Mouse (Mus musculus): ENCODE data around the gene Gm20388. TPM values are rescaled to one million over a fixed set of nuclear protein-coding genes. Genes with fewer than 3 reads are reported as not detected.

Gm20388 gene
- total and polyA plus RNA-seq, 2 experiments from 2014 or later = 17.3 TPM; not detected in 1

GRCm38 (mm10) chr8:120192118-120192517 is 281.5 kb downstream of the Gm20388 start:
- no peaks in the 10 kb centered on the region for H3K9me3 ChIP-seq (replicated peaks; ENCODE audit: control insufficient read depth, low read length)
- H3K4me3 ChIP-seq (ENCODE audit: low read depth, low read length) = no peak overlapping the region
- ATAC-seq (ENCODE audit: insufficient read depth, low read depth) (no peak), DNase-seq (ENCODE audit: low spot score) (no peak)
- WGBS = 98% methylated on average over 5 of the region's 5 CpGs
- H3K9ac ChIP-seq (replicated peaks; ENCODE audit: low read depth, low read length) = no peak overlapping the region
- no peaks in the 10 kb centered on the region for H3K36me3 ChIP-seq (replicated peaks; ENCODE audit: control insufficient read depth, insufficient read depth, low read length)
- no peaks in the 10 kb centered on the region for H3K27me3 ChIP-seq (ENCODE audit: control insufficient read depth, insufficient read depth, low read length)
- H3K27ac ChIP-seq (ENCODE audit: low read depth) = no peak overlapping the region
- H3K4me2 ChIP-seq (ENCODE audit: low read depth, low read length) = no peak overlapping the region
- peaks cover 20% of the 10 kb centered on the region for H3K4me1 ChIP-seq (ENCODE audit: control insufficient read depth, insufficient read depth)
- no peak for TF ChIP-seq EP300 (IDR thresholded peaks at IDR 0.05; ENCODE audit: low read depth)
- no peak for TF ChIP-seq CTCF (IDR thresholded peaks at IDR 0.05; ENCODE audit: low read depth)

GRCm38 (mm10) chr8:120201351-120201750 is 290.7 kb downstream of the Gm20388 start:
- TF ChIP-seq CTCF (IDR thresholded peaks at IDR 0.05; ENCODE audit: low read depth) (no peak), EP300 (IDR thresholded peaks at IDR 0.05; ENCODE audit: low read depth) (no peak)
- 83% methylated on average over 6 of the region's 6 CpGs for WGBS
- peaks cover 9% of the 10 kb centered on the region; the same call in 1 of the 2 replicates for H3K4me1 ChIP-seq (ENCODE audit: control insufficient read depth, insufficient read depth)
- H3K9me3 ChIP-seq (replicated peaks; ENCODE audit: control insufficient read depth, low read length) = peaks cover 4% of the 10 kb centered on the region; the same call in 1 of the 2 replicates
- H3K27ac ChIP-seq (ENCODE audit: low read depth) = no peak overlapping the region
- H3K9ac ChIP-seq (replicated peaks; ENCODE audit: low read depth, low read length) = no peak overlapping the region
- no peaks in the 10 kb centered on the region for H3K27me3 ChIP-seq (ENCODE audit: control insufficient read depth, insufficient read depth, low read length)
- no peak overlapping the region for H3K4me2 ChIP-seq (ENCODE audit: low read depth, low read length)
- H3K36me3 ChIP-seq (replicated peaks; ENCODE audit: control insufficient read depth, insufficient read depth, low read length) = no peaks in the 10 kb centered on the region
- no peak overlapping the region for H3K4me3 ChIP-seq (ENCODE audit: low read depth, low read length)
- DNase-seq (ENCODE audit: low spot score) (no peak), ATAC-seq (ENCODE audit: insufficient read depth, low read depth) (no peak)

GRCm38 (mm10) chr8:120202546-120202945 is 291.9 kb downstream of the Gm20388 start:
- no peak overlapping the region for H3K4me3 ChIP-seq (ENCODE audit: low read depth, low read length)
- no peak overlapping the region for H3K9ac ChIP-seq (replicated peaks; ENCODE audit: low read depth, low read length)
- no peaks in the 10 kb centered on the region for H3K27me3 ChIP-seq (ENCODE audit: control insufficient read depth, insufficient read depth, low read length)
- 16% methylated on average over 3 of the region's 3 CpGs for WGBS
- H3K36me3 ChIP-seq (replicated peaks; ENCODE audit: control insufficient read depth, insufficient read depth, low read length) = no peaks in the 10 kb centered on the region
- peak; percentile 75 for DNase-seq (ENCODE audit: low spot score)
- TF ChIP-seq EP300 (IDR thresholded peaks at IDR 0.05; ENCODE audit: low read depth) = 0 out of 2 replicates have a peak, but pooled peaks have one; percentile 36
- no peak for TF ChIP-seq CTCF (IDR thresholded peaks at IDR 0.05; ENCODE audit: low read depth)
- no peak overlapping the region for H3K27ac ChIP-seq (ENCODE audit: low read depth)
- H3K4me1 ChIP-seq (ENCODE audit: control insufficient read depth, insufficient read depth) = peaks cover 9% of the 10 kb centered on the region; the same call in 1 of the 2 replicates
- peaks cover 4% of the 10 kb centered on the region; the same call in 1 of the 2 replicates for H3K9me3 ChIP-seq (replicated peaks; ENCODE audit: control insufficient read depth, low read length)
- ATAC-seq (ENCODE audit: insufficient read depth, low read depth) = peak; percentile 74
- no peak overlapping the region for H3K4me2 ChIP-seq (ENCODE audit: low read depth, low read length)

- Histone ChIP-seq H3K9me3 (replicated peaks; ENCODE audit: control insufficient read depth, low read length) (peaks cover under 1% of the 10 kb centered on the region; the same call in 1 of the 2 replicates), H3K4me2 (ENCODE audit: low read depth, low read length) (no peak overlapping the region), H3K27me3 (ENCODE audit: control insufficient read depth, insufficient read depth, low read length) (no peaks in the 10 kb centered on the region), H3K4me3 (ENCODE audit: low read depth, low read length) (no peak overlapping the region), H3K27ac (ENCODE audit: low read depth) (peak overlapping the region; percentile 48), H3K4me1 (ENCODE audit: control insufficient read depth, insufficient read depth) (peaks cover 9% of the 10 kb centered on the region; the same call in 1 of the 2 replicates), H3K36me3 (replicated peaks; ENCODE audit: control insufficient read depth, insufficient read depth, low read length) (no peaks in the 10 kb centered on the region), H3K9ac (replicated peaks; ENCODE audit: low read depth, low read length) (0 out of 2 replicates have a peak overlapping the region, but pooled peaks have one; percentile 15)
- DNase-seq (ENCODE audit: low spot score) (peak; percentile 72), ATAC-seq (ENCODE audit: insufficient read depth, low read depth) (peak; percentile 43; the same call in 1 of the 2 replicates)
- TF ChIP-seq CTCF (IDR thresholded peaks at IDR 0.05; ENCODE audit: low read depth) = no peak
- peak; percentile 54; the same call in 1 of the 2 replicates for TF ChIP-seq EP300 (IDR thresholded peaks at IDR 0.05; ENCODE audit: low read depth)
- 57% methylated on average over 7 of the region's 7 CpGs for WGBS
Measured at GRCm38 (mm10) chr8:120204736-120205360, 294.2 kb downstream of the Gm20388 start.

- ATAC-seq (ENCODE audit: insufficient read depth, low read depth) (no peak), DNase-seq (ENCODE audit: low spot score) (no peak)
- Histone ChIP-seq H3K27me3 (ENCODE audit: control insufficient read depth, insufficient read depth, low read length) (no peaks in the 10 kb centered on the region), H3K4me3 (ENCODE audit: low read depth, low read length) (no peak overlapping the region), H3K9ac (replicated peaks; ENCODE audit: low read depth, low read length) (no peak overlapping the region), H3K4me1 (ENCODE audit: control insufficient read depth, insufficient read depth) (peaks cover 16% of the 10 kb centered on the region; the same call in 1 of the 2 replicates), H3K27ac (ENCODE audit: low read depth) (no peak overlapping the region), H3K36me3 (replicated peaks; ENCODE audit: control insufficient read depth, insufficient read depth, low read length) (no peaks in the 10 kb centered on the region), H3K9me3 (replicated peaks; ENCODE audit: control insufficient read depth, low read length) (no peaks in the 10 kb centered on the region), H3K4me2 (ENCODE audit: low read depth, low read length) (no peak overlapping the region)
- WGBS = 81% methylated on average over 9 of the region's 9 CpGs
- TF ChIP-seq CTCF (IDR thresholded peaks at IDR 0.05; ENCODE audit: low read depth) (no peak), EP300 (IDR thresholded peaks at IDR 0.05; ENCODE audit: low read depth) (no peak)
Measured at GRCm38 (mm10) chr8:120205916-120206315, 295.3 kb downstream of the Gm20388 start.
